Mouse (Mus musculus): ENCODE data around the gene Nbeal2. TPM values are rescaled to one million over a fixed set of nuclear protein-coding genes. Genes with fewer than 3 reads are reported as not detected.

Nbeal2 gene
- polyA plus RNA-seq, 1 experiment from 2014 or later: 0.53 TPM

Small RNAs within 50 kb of the gene (microRNA-seq; reads per million reads assigned to microRNA genes)
- gene Mir8107: not detected

Other genes starting within 250 kb of the Nbeal2 start
- 16.6 and 18.6 TPM in 2 replicates for gene Ptpn23, start 245.9 kb downstream of the Nbeal2 start, polyA plus RNA-seq (2014; fragmentation: Nextera tagmentation; extraction: Ambion mirVana)
- gene Ngp, start 234.4 kb downstream of the Nbeal2 start, polyA plus RNA-seq (2014; fragmentation: Nextera tagmentation; extraction: Ambion mirVana): 0.47 and 0.48 TPM in 2 replicates
- 9.2 and 9.4 TPM in 2 replicates for gene Klhl18, start 177.5 kb downstream of the Nbeal2 start, polyA plus RNA-seq (2014; fragmentation: Nextera tagmentation; extraction: Ambion mirVana)
- 0.35 and 0.57 TPM in 2 replicates for gene Kif9, start 177.2 kb downstream of the Nbeal2 start, polyA plus RNA-seq (2014; fragmentation: Nextera tagmentation; extraction: Ambion mirVana)
- gene Setd2, start 121.6 kb downstream of the Nbeal2 start, polyA plus RNA-seq (2014; fragmentation: Nextera tagmentation; extraction: Ambion mirVana): 55.6 and 56.3 TPM in 2 replicates
- 28.3 and 36.5 TPM in 2 replicates for gene Nradd, start 29.7 kb downstream of the Nbeal2 start, polyA plus RNA-seq (2014; fragmentation: Nextera tagmentation; extraction: Ambion mirVana)
- gene Ccdc12, start 2.3 kb upstream of the Nbeal2 start, polyA plus RNA-seq (2014; fragmentation: Nextera tagmentation; extraction: Ambion mirVana): 147 and 150 TPM in 2 replicates
- 0.26 and 1.8 TPM in 2 replicates for gene Myl3, start 87.7 kb upstream of the Nbeal2 start, polyA plus RNA-seq (2014; fragmentation: Nextera tagmentation; extraction: Ambion mirVana)
- gene Pth1r, start 93.0 kb upstream of the Nbeal2 start, polyA plus RNA-seq (2014; fragmentation: Nextera tagmentation; extraction: Ambion mirVana): 30.1 and 37.3 TPM in 2 replicates
- gene Prss42, start 144.0 kb upstream of the Nbeal2 start, polyA plus RNA-seq (2014; fragmentation: Nextera tagmentation; extraction: Ambion mirVana): not detected in 2 replicates
- gene Prss44, start 159.8 kb upstream of the Nbeal2 start, polyA plus RNA-seq (2014; fragmentation: Nextera tagmentation; extraction: Ambion mirVana): not detected in 2 replicates
- gene Prss43, start 172.5 kb upstream of the Nbeal2 start, polyA plus RNA-seq (2014; fragmentation: Nextera tagmentation; extraction: Ambion mirVana): not detected in 2 replicates
- not detected in 2 replicates for gene Prss45, start 180.4 kb upstream of the Nbeal2 start, polyA plus RNA-seq (2014; fragmentation: Nextera tagmentation; extraction: Ambion mirVana)
- not detected in 2 replicates for gene Prss46, start 190.3 kb upstream of the Nbeal2 start, polyA plus RNA-seq (2014; fragmentation: Nextera tagmentation; extraction: Ambion mirVana)
- gene Prss50, start 203.8 kb upstream of the Nbeal2 start, polyA plus RNA-seq (2014; fragmentation: Nextera tagmentation; extraction: Ambion mirVana): 0.51 and 0.69 TPM in 2 replicates
- gene Als2cl, start 225.7 kb upstream of the Nbeal2 start, polyA plus RNA-seq (2014; fragmentation: Nextera tagmentation; extraction: Ambion mirVana): 1.4 and 1.5 TPM in 2 replicates
- 0.23 and 0.52 TPM in 2 replicates for gene Tmie, start 226.0 kb upstream of the Nbeal2 start, polyA plus RNA-seq (2014; fragmentation: Nextera tagmentation; extraction: Ambion mirVana)